Mouse (Mus musculus): ENCODE measurements around the gene Pkmyt1. TPM values are rescaled to one million over a fixed set of nuclear protein-coding genes. Genes with fewer than 3 reads are reported as not detected.

The Pkmyt1 gene
- polyA plus RNA-seq, 1 experiment from 2014 or later, result 39.6 TPM

GRCm38 (mm10) chr17:23741359-23742209, 15.4 kb downstream of the Pkmyt1 start:
- Histone ChIP-seq H3K27ac (replicated peaks; ENCODE audit: low read depth, low read length) (no peak overlapping the region), H3K4me3 (ENCODE audit: low read depth, low read length) (peak overlapping the region; percentile 26; the same call in 1 of the 2 replicates), H3K4me2 (ENCODE audit: low read depth, low read length) (peak overlapping the region; percentile 47), H3K36me3 (ENCODE audit: control insufficient read depth, insufficient read depth, low read length) (no peaks in the 10 kb centered on the region; the same call in 1 of the 2 replicates), H3K4me1 (ENCODE audit: control insufficient read depth, insufficient read depth, low read length) (peaks cover 25% of the 10 kb centered on the region), H3K9me3 (ENCODE audit: control insufficient read depth, low read length) (no peaks in the 10 kb centered on the region), H3K9ac (ENCODE audit: low read depth, low read length) (no peak overlapping the region), H3K27me3 (replicated peaks; ENCODE audit: control insufficient read depth, insufficient read depth, low read length) (peaks cover 83% of the 10 kb centered on the region)
- DNase-seq (ENCODE audit: low spot score) (no peak), ATAC-seq (ENCODE audit: low read depth) (no peak)
- 45% methylated on average over 35 of the region's 38 CpGs for WGBS

- DNase-seq (ENCODE audit: low spot score) (no peak), ATAC-seq (ENCODE audit: low read depth) (no peak)
- Histone ChIP-seq H3K27ac (replicated peaks; ENCODE audit: low read depth, low read length) (no peak overlapping the region), H3K4me2 (ENCODE audit: low read depth, low read length) (peak overlapping the region; percentile 47), H3K4me3 (ENCODE audit: low read depth, low read length) (peak overlapping the region; percentile 26), H3K4me1 (ENCODE audit: control insufficient read depth, insufficient read depth, low read length) (peaks cover 25% of the 10 kb centered on the region), H3K27me3 (replicated peaks; ENCODE audit: control insufficient read depth, insufficient read depth, low read length) (peaks cover 88% of the 10 kb centered on the region), H3K36me3 (ENCODE audit: control insufficient read depth, insufficient read depth, low read length) (no peaks in the 10 kb centered on the region; the same call in 1 of the 2 replicates), H3K9me3 (ENCODE audit: control insufficient read depth, low read length) (no peaks in the 10 kb centered on the region), H3K9ac (ENCODE audit: low read depth, low read length) (no peak overlapping the region)
- 11% methylated on average over 31 of the region's 44 CpGs for WGBS
Measured at GRCm38 (mm10) chr17:23742210-23742793, 16.2 kb downstream of the Pkmyt1 start.

DNA sequence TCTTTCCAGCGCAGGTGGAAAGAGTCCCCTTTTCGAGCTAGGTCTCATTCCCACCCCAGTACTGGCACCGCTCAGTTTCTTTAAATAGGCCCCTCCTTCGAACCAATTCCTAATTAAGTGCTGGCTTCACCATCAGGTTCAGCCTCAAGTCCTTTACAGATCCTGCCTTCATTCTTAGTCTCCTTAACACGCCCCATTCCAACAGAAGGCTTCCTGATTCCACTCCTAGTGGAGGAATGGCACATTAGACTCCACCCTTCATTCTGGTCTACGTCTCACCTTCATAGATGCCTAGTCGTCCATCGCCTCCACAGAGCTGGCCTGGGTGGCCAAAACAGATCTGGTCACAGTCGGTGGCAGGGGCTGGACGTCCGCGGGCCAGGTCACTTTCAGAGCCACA, 16.8 kb downstream of the Pkmyt1 start:
- Histone ChIP-seq H3K27ac (replicated peaks; ENCODE audit: low read depth, low read length) (no peak overlapping the region), H3K4me3 (ENCODE audit: low read depth, low read length) (peak overlapping the region; percentile 26; the same call in 1 of the 2 replicates), H3K36me3 (ENCODE audit: control insufficient read depth, insufficient read depth, low read length) (no peaks in the 10 kb centered on the region), H3K27me3 (replicated peaks; ENCODE audit: control insufficient read depth, insufficient read depth, low read length) (peaks cover 84% of the 10 kb centered on the region), H3K4me1 (ENCODE audit: control insufficient read depth, insufficient read depth, low read length) (peaks cover 25% of the 10 kb centered on the region), H3K9ac (ENCODE audit: low read depth, low read length) (no peak overlapping the region), H3K9me3 (ENCODE audit: control insufficient read depth, low read length) (no peaks in the 10 kb centered on the region), H3K4me2 (ENCODE audit: low read depth, low read length) (peak overlapping the region; percentile 54; the same call in 1 of the 2 replicates)
- 65% methylated on average over 12 of the region's 12 CpGs for WGBS
- DNase-seq (ENCODE audit: low spot score), result no peak
- ATAC-seq (ENCODE audit: low read depth), result no peak

DNA sequence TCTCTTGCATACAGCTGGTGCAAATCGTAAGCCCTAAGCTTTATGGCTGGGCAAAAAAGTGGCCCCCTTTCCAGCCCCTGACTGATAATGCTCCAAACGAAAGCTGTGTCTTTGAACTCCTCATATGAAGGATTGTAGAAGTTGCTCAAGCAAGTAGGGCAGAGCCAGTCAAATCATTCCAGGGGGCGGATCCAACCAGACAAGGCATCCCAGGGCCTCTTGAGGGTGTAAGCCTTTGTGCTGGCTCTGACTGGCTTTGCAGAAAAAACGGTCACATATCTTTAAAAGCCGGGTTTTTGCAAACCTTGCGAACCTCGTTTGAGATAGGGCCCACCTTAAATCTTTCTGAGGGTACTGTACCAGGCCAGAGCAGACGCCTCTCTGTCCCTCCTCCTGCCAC, 17.9 kb downstream of the Pkmyt1 start:
- H3K36me3 ChIP-seq (ENCODE audit: control insufficient read depth, insufficient read depth, low read length), result no peaks in the 10 kb centered on the region
- WGBS, result 18% methylated on average over 7 of the region's 8 CpGs
- no peaks in the 10 kb centered on the region for H3K9me3 ChIP-seq (ENCODE audit: control insufficient read depth, low read length)
- H3K4me2 ChIP-seq (ENCODE audit: low read depth, low read length), result peak overlapping the region; percentile 54
- DNase-seq (ENCODE audit: low spot score) (peak; percentile 67), ATAC-seq (ENCODE audit: low read depth) (no peak)
- H3K27me3 ChIP-seq (replicated peaks; ENCODE audit: control insufficient read depth, insufficient read depth, low read length), result peaks cover 76% of the 10 kb centered on the region
- H3K27ac ChIP-seq (replicated peaks; ENCODE audit: low read depth, low read length), result no peak overlapping the region; the same call in 1 of the 2 replicates
- peak overlapping the region; percentile 33 for H3K4me3 ChIP-seq (ENCODE audit: low read depth, low read length)
- H3K4me1 ChIP-seq (ENCODE audit: control insufficient read depth, insufficient read depth, low read length), result peaks cover 22% of the 10 kb centered on the region
- H3K9ac ChIP-seq (ENCODE audit: low read depth, low read length), result no peak overlapping the region

GRCm38 (mm10) chr17:23744651-23745050, 18.5 kb downstream of the Pkmyt1 start:
- Histone ChIP-seq H3K9ac (ENCODE audit: low read depth, low read length) (peak overlapping the region; percentile 42; the same call in 1 of the 2 replicates), H3K4me3 (ENCODE audit: low read depth, low read length) (peak overlapping the region; percentile 33), H3K9me3 (ENCODE audit: control insufficient read depth, low read length) (no peaks in the 10 kb centered on the region), H3K4me1 (ENCODE audit: control insufficient read depth, insufficient read depth, low read length) (peaks cover 17% of the 10 kb centered on the region), H3K27ac (replicated peaks; ENCODE audit: low read depth, low read length) (no peak overlapping the region; the same call in 1 of the 2 replicates), H3K4me2 (ENCODE audit: low read depth, low read length) (peak overlapping the region; percentile 54), H3K36me3 (ENCODE audit: control insufficient read depth, insufficient read depth, low read length) (no peaks in the 10 kb centered on the region), H3K27me3 (replicated peaks; ENCODE audit: control insufficient read depth, insufficient read depth, low read length) (peaks cover 71% of the 10 kb centered on the region)
- 6% methylated on average over 8 of the region's 14 CpGs for WGBS
- DNase-seq (ENCODE audit: low spot score) (no peak), ATAC-seq (ENCODE audit: low read depth) (no peak)

DNA sequence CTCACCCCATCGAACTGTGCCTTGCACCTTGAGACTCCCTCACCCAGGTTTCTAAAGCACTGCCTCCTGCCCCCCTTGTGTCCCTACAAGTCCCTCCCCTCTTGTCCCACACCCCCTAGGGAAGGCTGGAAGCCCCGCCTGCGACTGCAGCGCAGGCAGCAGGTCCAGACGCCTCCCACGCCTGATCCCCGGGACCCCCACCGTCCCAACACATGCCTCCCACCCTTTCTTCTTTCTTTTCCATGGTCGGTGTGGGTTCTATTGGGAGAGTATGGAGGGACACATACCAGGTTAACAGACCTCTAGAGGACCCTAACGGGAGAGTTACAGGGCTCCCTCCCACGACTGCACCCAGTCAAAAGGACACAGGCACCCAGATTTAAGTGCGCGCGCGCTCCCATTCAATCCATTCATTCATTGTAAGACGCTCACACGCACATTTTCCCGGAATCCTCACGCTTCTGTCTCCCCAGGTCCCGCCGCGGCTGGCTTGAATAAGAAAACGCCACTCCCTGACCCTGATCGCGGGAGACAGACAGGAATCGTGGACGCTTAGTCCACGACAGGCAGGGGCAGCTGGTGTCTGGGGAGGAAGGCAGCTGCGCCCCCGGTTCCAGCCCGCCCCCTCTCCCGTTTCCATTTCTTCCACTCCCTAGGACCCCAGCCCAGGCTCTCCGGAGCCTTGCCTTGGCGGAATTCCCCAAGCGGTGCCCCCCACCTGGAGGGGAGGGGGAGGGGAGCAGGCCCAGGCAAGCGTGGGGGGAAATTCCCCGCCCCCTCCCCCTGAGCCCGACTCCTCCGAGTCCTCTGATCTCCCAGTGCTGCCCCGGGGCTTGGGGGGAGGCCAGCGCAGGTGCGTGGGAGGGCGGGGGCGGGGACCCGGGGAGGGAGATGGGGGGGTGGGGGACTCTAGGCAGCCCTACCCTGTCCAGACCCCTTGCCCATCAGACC, 19.4 kb downstream of the Pkmyt1 start, which contains the start of gene Kremen2:
Kremen2 (minus strand) TSS at position 533 of the 951 bp plus-strand sequence.
- no peaks in the 10 kb centered on the region for H3K36me3 ChIP-seq (ENCODE audit: control insufficient read depth, insufficient read depth, low read length)
- no peaks in the 10 kb centered on the region for H3K9me3 ChIP-seq (ENCODE audit: control insufficient read depth, low read length)
- DNase-seq (ENCODE audit: low spot score), result peak; percentile 53
- under 1% methylated on average over 31 of the region's 45 CpGs for WGBS
- ATAC-seq (ENCODE audit: low read depth), result peak; percentile 30; the same call in 1 of the 2 replicates
- peak within 1 kb of the TSS; percentile 54 for H3K4me2 ChIP-seq (ENCODE audit: low read depth, low read length)
- H3K9ac ChIP-seq (ENCODE audit: low read depth, low read length), result peak within 1 kb of the TSS; percentile 42
- H3K4me1 ChIP-seq (ENCODE audit: control insufficient read depth, insufficient read depth, low read length), result peaks cover 14% of the 10 kb centered on the region
- no peak within 1 kb of the TSS; the same call in 1 of the 2 replicates for H3K27ac ChIP-seq (replicated peaks; ENCODE audit: low read depth, low read length)
- H3K27me3 ChIP-seq (replicated peaks; ENCODE audit: control insufficient read depth, insufficient read depth, low read length), result peaks cover 66% of the 10 kb centered on the region
- H3K4me3 ChIP-seq (ENCODE audit: low read depth, low read length), result peak within 1 kb of the TSS; percentile 33

GRCm38 (mm10) chr17:23746311-23746710, 20.2 kb downstream of the Pkmyt1 start:
- 6% methylated on average over 12 of the region's 12 CpGs for WGBS
- peak; percentile 34 for DNase-seq (ENCODE audit: low spot score)

DNA sequence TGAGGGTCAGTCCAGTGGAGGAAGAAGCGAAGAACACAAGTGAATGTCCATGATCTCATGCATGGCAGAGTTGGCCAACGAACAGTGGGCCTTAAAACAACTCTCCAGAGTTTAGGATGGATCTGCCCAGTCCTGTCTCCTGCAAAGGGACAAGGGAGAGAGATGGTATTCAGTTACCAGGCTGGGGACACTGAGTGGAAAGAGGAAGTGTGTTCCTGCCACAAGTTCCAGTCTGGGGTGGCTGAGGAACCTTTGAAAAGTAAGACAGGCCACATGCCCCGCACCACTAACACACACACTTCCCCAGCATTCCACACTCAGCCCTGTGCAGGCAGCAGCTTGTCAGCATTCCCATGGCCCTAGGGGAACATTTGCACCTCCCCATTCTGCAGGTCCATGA, 20.6 kb downstream of the Pkmyt1 start:
- H3K4me1 ChIP-seq (ENCODE audit: control insufficient read depth, insufficient read depth, low read length), result peaks cover 11% of the 10 kb centered on the region
- H3K4me3 ChIP-seq (ENCODE audit: low read depth, low read length), result no peak overlapping the region
- ATAC-seq (ENCODE audit: low read depth), result no peak
- no peak overlapping the region for H3K27ac ChIP-seq (replicated peaks; ENCODE audit: low read depth, low read length)
- no peaks in the 10 kb centered on the region for H3K9me3 ChIP-seq (ENCODE audit: control insufficient read depth, low read length)
- H3K9ac ChIP-seq (ENCODE audit: low read depth, low read length), result no peak overlapping the region
- WGBS, result 77% methylated on average over 3 of the region's 3 CpGs
- H3K4me2 ChIP-seq (ENCODE audit: low read depth, low read length), result peak overlapping the region; percentile 54; the same call in 1 of the 2 replicates
- DNase-seq (ENCODE audit: low spot score), result no peak
- H3K36me3 ChIP-seq (ENCODE audit: control insufficient read depth, insufficient read depth, low read length), result peaks cover 6% of the 10 kb centered on the region; the same call in 1 of the 2 replicates
- peaks cover 54% of the 10 kb centered on the region for H3K27me3 ChIP-seq (replicated peaks; ENCODE audit: control insufficient read depth, insufficient read depth, low read length)

More at GRCm38 (mm10) chr17:23746311-23746710, 20.2 kb downstream of the Pkmyt1 start:
- Histone ChIP-seq H3K36me3 (ENCODE audit: control insufficient read depth, insufficient read depth, low read length) (peaks cover 2% of the 10 kb centered on the region; the same call in 1 of the 2 replicates), H3K4me2 (ENCODE audit: low read depth, low read length) (peak overlapping the region; percentile 54), H3K27me3 (replicated peaks; ENCODE audit: control insufficient read depth, insufficient read depth, low read length) (peaks cover 59% of the 10 kb centered on the region), H3K4me3 (ENCODE audit: low read depth, low read length) (peak overlapping the region; percentile 33; the same call in 1 of the 2 replicates), H3K9ac (ENCODE audit: low read depth, low read length) (no peak overlapping the region), H3K4me1 (ENCODE audit: control insufficient read depth, insufficient read depth, low read length) (peaks cover 11% of the 10 kb centered on the region), H3K27ac (replicated peaks; ENCODE audit: low read depth, low read length) (no peak overlapping the region), H3K9me3 (ENCODE audit: control insufficient read depth, low read length) (no peaks in the 10 kb centered on the region)
- peak; percentile 19; the same call in 1 of the 2 replicates for ATAC-seq (ENCODE audit: low read depth)
